Mouse (Mus musculus): ENCODE data around the gene Trim43c. TPM values are rescaled to one million over a fixed set of nuclear protein-coding genes. Genes with fewer than 3 reads are reported as not detected.
"Not testable (repeated sequence)": the region's sequence is repeated elsewhere in the genome, so short reads cannot be mapped to it uniquely, and the experiment has no call there.

Gene Trim43c
- not detected in 2 replicates for polyA plus RNA-seq (2015; fragmentation: Nextera tagmentation; extraction: Ambion mirVana)

- H3K4me2 ChIP-seq (replicated peaks; ENCODE audit: low read depth); DNase-seq (ENCODE audit: low spot score); H3K27ac ChIP-seq (replicated peaks); H3K9me3 ChIP-seq (ENCODE audit: control insufficient read depth, low read length); H3K9ac ChIP-seq (ENCODE audit: low read length); ATAC-seq (ENCODE audit: low FRiP score, low TSS enrichment); H3K36me3 ChIP-seq (ENCODE audit: control insufficient read depth, insufficient read depth, low read length); H3K4me1 ChIP-seq (replicated peaks; ENCODE audit: control insufficient read depth, insufficient read depth); H3K4me3 ChIP-seq (ENCODE audit: low read depth, low read length); H3K27me3 ChIP-seq (ENCODE audit: control insufficient read depth, insufficient read depth, low read length): not testable (repeated sequence)
- 96% methylated on average over 2 of the region's 2 CpGs for WGBS
These were observed at the start of gene Trim43c for GRCm38 (mm10) chr9:88838864-88839263. Gene Trim43c (plus strand): TSS chr9:88839164.

- H3K9me3 ChIP-seq (ENCODE audit: control insufficient read depth, low read length); H3K27me3 ChIP-seq (ENCODE audit: control insufficient read depth, insufficient read depth, low read length); H3K4me2 ChIP-seq (replicated peaks; ENCODE audit: low read depth); DNase-seq (ENCODE audit: low spot score); H3K27ac ChIP-seq (replicated peaks); H3K9ac ChIP-seq (ENCODE audit: low read length); H3K4me3 ChIP-seq (ENCODE audit: low read depth, low read length); H3K36me3 ChIP-seq (ENCODE audit: control insufficient read depth, insufficient read depth, low read length); ATAC-seq (ENCODE audit: low FRiP score, low TSS enrichment); H3K4me1 ChIP-seq (replicated peaks; ENCODE audit: control insufficient read depth, insufficient read depth): not testable (repeated sequence)
- WGBS: 56% methylated on average over 7 of the region's 7 CpGs
These were observed 14.1 kb downstream of the Trim43c start for GRCm38 (mm10) chr9:88853072-88853471.

GRCm38 (mm10) chr9:88858566-88859492 is 19.9 kb downstream of the Trim43c start:
- ATAC-seq (ENCODE audit: low FRiP score, low TSS enrichment): peak; percentile 100
- Histone ChIP-seq H3K9ac (ENCODE audit: low read length) (peak overlapping the region; percentile 57; the same call in 1 of the 2 replicates), H3K4me3 (ENCODE audit: low read depth, low read length) (peak overlapping the region; percentile 38)

More at GRCm38 (mm10) chr9:88858566-88859492, 19.9 kb downstream of the Trim43c start:
- H3K4me2 ChIP-seq (replicated peaks; ENCODE audit: low read depth): peak overlapping the region; percentile 53
- DNase-seq (ENCODE audit: low spot score): peak; percentile 93
- not testable (repeated sequence) for H3K36me3 ChIP-seq (ENCODE audit: control insufficient read depth, insufficient read depth, low read length); H3K27me3 ChIP-seq (ENCODE audit: control insufficient read depth, insufficient read depth, low read length); H3K27ac ChIP-seq (replicated peaks); H3K4me1 ChIP-seq (replicated peaks; ENCODE audit: control insufficient read depth, insufficient read depth); H3K9me3 ChIP-seq (ENCODE audit: control insufficient read depth, low read length)
- whole genome bisulfite sequencing: 1% methylated on average over 50 of the region's 52 CpGs

Other genes with a start within 250 kb of the Trim43c start
- gene Mthfsl, start 118.9 kb upstream of the Trim43c start, polyA plus RNA-seq (2015; fragmentation: Nextera tagmentation; extraction: Ambion mirVana): 39.2 and 41.1 TPM in 2 replicates
- 0.42 and 0.58 TPM in 2 replicates for gene Bcl2a1d, start 107.2 kb upstream of the Trim43c start, polyA plus RNA-seq (2015; fragmentation: Nextera tagmentation; extraction: Ambion mirVana)
- 0.22 and 0.65 TPM in 2 replicates for gene Bcl2a1a, start 117.7 kb downstream of the Trim43c start, polyA plus RNA-seq (2015; fragmentation: Nextera tagmentation; extraction: Ambion mirVana)